Mouse (Mus musculus) C2C12 (cell line): ENCODE measurements around the gene Atpaf2. TPM values are rescaled to one million over a fixed set of nuclear protein-coding genes. Genes with fewer than 3 reads are reported as not detected.
A peak's percentile ranks its signal among the peaks of the same experiment; 100 is the strongest.

ENCODE experiments used
- H3K27me3 ChIP-seq: one replicate; pipeline ENCODE4 v1.6.1; 2011; ENCODE audit not compliant: control insufficient read depth, insufficient read depth, insufficient read length
- H3K36me3 ChIP-seq: one replicate; pipeline ENCODE4 v1.6.1; 2011; ENCODE audit not compliant: control insufficient read depth, insufficient read depth
- H3K4me3 ChIP-seq: one replicate; pipeline ENCODE4 v1.5.1; 2011; ENCODE audit warnings: mild to moderate bottlenecking, control low read depth; ENCODE audit not compliant: poor library complexity, insufficient read depth, severe bottlenecking
- H3K79me2 ChIP-seq: one replicate; pipeline ENCODE4 v1.6.1; 2011; ENCODE audit not compliant: control insufficient read depth, insufficient read depth
- H3K79me3 ChIP-seq: one replicate; pipeline ENCODE4 v1.6.1; 2011; ENCODE audit warnings: low read depth, control low read depth
- H3ac ChIP-seq: one replicate; pipeline ENCODE3; 2011; ENCODE audit warnings: low read depth; ENCODE audit not compliant: control insufficient read depth, insufficient read length
- CEBPB ChIP-seq: IDR thresholded peaks from one replicate; pipeline ENCODE4 v1.6.1; 2011; ENCODE audit warnings: low read depth, mild to moderate bottlenecking, control low read depth, moderate library complexity
- CTCF ChIP-seq: IDR thresholded peaks from one replicate; pipeline ENCODE4 v1.5.1; 2011; ENCODE audit not compliant: control insufficient read depth, insufficient read depth, insufficient read length
- FOSL1 ChIP-seq: IDR thresholded peaks from one replicate; pipeline ENCODE4 v1.8.0; 2011; ENCODE audit warnings: mild to moderate bottlenecking, low read length; ENCODE audit not compliant: poor library complexity, insufficient read depth, severe bottlenecking
- MAX ChIP-seq: IDR thresholded peaks from one replicate; pipeline ENCODE4 v1.6.1; 2011; ENCODE audit warnings: mild to moderate bottlenecking, control low read depth
- MYOD1 ChIP-seq: IDR thresholded peaks from one replicate; pipeline ENCODE4 v1.6.1; 2011; ENCODE audit warnings: low read depth; ENCODE audit not compliant: control insufficient read depth, insufficient read length
- MYOG ChIP-seq: IDR thresholded peaks from one replicate; pipeline ENCODE4 v1.6.1; 2011; ENCODE audit not compliant: control insufficient read depth, insufficient read length; ENCODE audit errors: extremely low read depth
- USF1 ChIP-seq: IDR thresholded peaks from one replicate; pipeline ENCODE4 v1.6.1; 2011; ENCODE audit warnings: low read depth, mild to moderate bottlenecking, control low read depth, moderate library complexity
- polyA plus RNA-seq: library from polyadenylated mRNA; unstranded; fragments of >200 nt; fragmentation: generic; extraction: Trizol; gene quantifications from one replicate; pipeline ENCODE4 v1.2.1, GENCODE M21; 2012; ENCODE audit warnings: missing spikeins

Gene Atpaf2
- polyA plus RNA-seq, 1 experiment = 41.4 TPM

- Histone ChIP-seq H3K79me2 (no peaks in the 10 kb centered on the region), H3ac (no peak overlapping the region), H3K27me3 (no peaks in the 10 kb centered on the region), H3K36me3 (no peaks in the 10 kb centered on the region), H3K4me3 (no peak overlapping the region), H3K79me3 (no peaks in the 10 kb centered on the region)
- TF ChIP-seq MYOD1 (no peak), USF1 (no peak), CTCF (no peak), MYOG (no peak), CEBPB (no peak), MAX (no peak), FOSL1 (no peak)
Observed at GRCm38 (mm10) chr11:60370431-60370830, 47.8 kb downstream of the Atpaf2 start.

- no peak for TF ChIP-seq MYOD1
- TF ChIP-seq CTCF = no peak
- Histone ChIP-seq H3ac (no peak overlapping the region), H3K79me3 (no peaks in the 10 kb centered on the region), H3K36me3 (no peaks in the 10 kb centered on the region), H3K4me3 (no peak overlapping the region), H3K79me2 (no peaks in the 10 kb centered on the region), H3K27me3 (no peaks in the 10 kb centered on the region)
Observed at GRCm38 (mm10) chr11:60369448-60369847, 48.8 kb downstream of the Atpaf2 start.

GRCm38 (mm10) chr11:60368909-60369308 lies 49.3 kb downstream of the Atpaf2 start:
- H3K36me3 ChIP-seq = no peaks in the 10 kb centered on the region
- TF ChIP-seq USF1 (peak; percentile 93), MYOG (no peak), CTCF (no peak)

GRCm38 (mm10) chr11:60367256-60367655 lies 51.0 kb downstream of the Atpaf2 start:
- Histone ChIP-seq H3K27me3 (peaks cover 5% of the 10 kb centered on the region), H3K79me2 (no peaks in the 10 kb centered on the region), H3K36me3 (no peaks in the 10 kb centered on the region), H3K79me3 (no peaks in the 10 kb centered on the region), H3ac (no peak overlapping the region), H3K4me3 (no peak overlapping the region)
- no peak for TF ChIP-seq MAX
- no peak for TF ChIP-seq MYOD1
- TF ChIP-seq CEBPB = no peak

More at GRCm38 (mm10) chr11:60368909-60369308, 49.3 kb downstream of the Atpaf2 start:
- H3K4me3 ChIP-seq = no peak overlapping the region
- peaks cover 5% of the 10 kb centered on the region for H3K27me3 ChIP-seq
- no peaks in the 10 kb centered on the region for H3K79me3 ChIP-seq
- H3K79me2 ChIP-seq = no peaks in the 10 kb centered on the region
- no peak overlapping the region for H3ac ChIP-seq

DNA sequence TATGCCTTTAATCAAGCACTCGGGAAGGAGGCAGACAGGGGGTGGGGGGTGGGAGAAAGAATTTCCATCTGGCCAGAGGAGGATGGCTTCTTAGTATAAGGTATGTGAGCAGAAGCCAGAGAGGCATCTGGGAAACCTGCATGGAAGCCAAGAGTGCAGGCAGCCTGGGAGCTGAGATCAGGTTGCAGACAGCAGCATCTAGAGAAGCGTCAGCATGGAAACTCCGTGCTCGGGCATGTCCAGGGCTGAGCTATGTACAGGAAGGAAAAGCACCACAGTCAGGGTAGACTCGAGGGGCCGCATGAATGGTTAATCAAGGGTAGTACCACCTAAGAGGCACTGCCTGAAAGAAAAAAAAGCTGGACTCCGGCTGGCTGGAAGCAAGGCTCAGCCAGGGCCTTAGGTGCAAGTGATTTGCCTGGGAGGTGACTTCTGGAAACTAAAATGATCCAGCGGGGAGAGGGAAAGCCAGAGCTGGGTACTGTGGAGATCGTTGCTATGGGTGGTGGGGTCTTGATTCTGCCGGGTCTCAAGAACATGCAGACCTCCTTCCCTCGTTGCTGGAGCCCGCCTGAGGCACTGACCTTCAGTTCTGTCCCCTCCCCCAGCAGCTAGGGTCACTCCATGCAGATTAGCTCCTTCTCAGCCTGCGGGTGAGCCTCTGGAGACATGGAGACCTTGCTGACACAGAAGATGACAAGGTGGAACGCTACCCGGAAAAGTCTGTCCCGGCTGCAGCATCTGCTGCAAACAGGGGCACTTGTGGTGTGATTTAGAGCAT lies 51.8 kb downstream of the Atpaf2 start:
- Histone ChIP-seq H3K27me3 (peaks cover 5% of the 10 kb centered on the region), H3K79me3 (no peaks in the 10 kb centered on the region), H3K4me3 (no peak overlapping the region), H3K36me3 (no peaks in the 10 kb centered on the region), H3K79me2 (no peaks in the 10 kb centered on the region), H3ac (no peak overlapping the region)
- no peak for TF ChIP-seq MYOD1
- TF ChIP-seq MYOG = no peak
- no peak for TF ChIP-seq FOSL1
- no peak for TF ChIP-seq MAX
- TF ChIP-seq USF1 = no peak
- no peak for TF ChIP-seq CTCF
- no peak for TF ChIP-seq CEBPB

DNA sequence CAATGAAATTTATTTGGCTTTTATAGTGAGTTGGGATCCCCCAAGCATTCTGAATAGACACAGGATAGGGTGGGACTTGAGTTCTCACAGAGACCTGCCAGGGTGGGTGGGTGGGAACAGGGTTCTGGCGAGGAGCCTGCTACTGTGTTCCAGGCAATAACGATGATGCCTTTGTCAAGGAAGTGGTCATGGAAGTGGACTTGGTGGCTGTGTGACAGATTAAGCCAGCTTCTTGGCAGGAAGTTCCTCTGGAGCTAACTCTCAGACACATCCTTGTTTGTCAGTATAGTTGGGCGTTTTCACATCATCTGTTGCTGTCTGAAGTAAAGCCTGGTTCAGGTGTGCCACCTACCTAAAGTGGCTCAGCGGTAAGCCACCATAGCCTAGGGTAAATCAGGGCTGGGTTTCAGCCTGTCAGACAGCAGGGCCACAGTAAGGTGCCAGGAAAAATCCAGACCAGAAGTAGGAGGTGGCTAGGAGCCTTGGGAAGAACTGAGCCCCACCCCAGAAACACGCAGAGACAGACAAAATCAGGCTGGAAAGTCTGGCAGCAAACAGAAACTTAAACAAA lies 57.5 kb downstream of the Atpaf2 start:
- no peak overlapping the region for H3ac ChIP-seq
- H3K79me3 ChIP-seq = no peaks in the 10 kb centered on the region
- H3K4me3 ChIP-seq = no peak overlapping the region
- H3K27me3 ChIP-seq = peaks cover 5% of the 10 kb centered on the region
- no peaks in the 10 kb centered on the region for H3K36me3 ChIP-seq
- TF ChIP-seq USF1 (no peak), MYOD1 (no peak), CEBPB (no peak), MAX (no peak)
- no peaks in the 10 kb centered on the region for H3K79me2 ChIP-seq
